Mouse (Mus musculus) embryonic facial prominence, embryonic 14.5 days (tissue): ENCODE results near the gene Tubb5. TPM values are rescaled to one million over a fixed set of nuclear protein-coding genes. Genes with fewer than 3 reads are reported as not detected.
A peak's percentile ranks its signal among the peaks of the same experiment; 100 is the strongest.

Source experiments
- ATAC-seq: fragments of 200-750 bp; cut with Nextera tagmentation; 2 replicates; pipeline ENCODE4 v1.8.0; 2017; ENCODE audit warnings: low read depth, moderate number of reproducible peaks, moderate TSS enrichment
- DNase-seq: peaks from one replicate; pipeline ENCODE4 v3.0.0-alpha.2; 2015; ENCODE audit warnings: low spot score
- H3K27ac ChIP-seq: fragments of 300-500 bp; sonication (generic); replicated peaks from 2 replicates; pipeline ENCODE4 v1.5.1; 2014; ENCODE audit warnings: low read depth, mild to moderate bottlenecking, low read length, moderate library complexity
- H3K27me3 ChIP-seq: fragments of 300-500 bp; sonication (generic); replicated peaks from 2 replicates; pipeline ENCODE4 v1.6.1; 2014; ENCODE audit warnings: low read length; ENCODE audit not compliant: control insufficient read depth, insufficient read depth
- H3K36me3 ChIP-seq: fragments of 300-500 bp; sonication (generic); 2 replicates; pipeline ENCODE4 v1.6.1; 2014; ENCODE audit warnings: low read length, mixed read lengths; ENCODE audit not compliant: control insufficient read depth, insufficient read depth
- H3K4me1 ChIP-seq: fragments of 300-500 bp; sonication (generic); 2 replicates; pipeline ENCODE4 v1.6.1; 2014; ENCODE audit warnings: antibody characterized with exemption, low read length; ENCODE audit not compliant: control insufficient read depth, insufficient read depth
- H3K4me2 ChIP-seq: fragments of 300-500 bp; sonication (generic); 2 replicates; pipeline ENCODE4 v1.6.1; 2014; ENCODE audit warnings: low read depth, mild to moderate bottlenecking, low read length, moderate library complexity, mixed read lengths
- H3K4me3 ChIP-seq: fragments of 300-500 bp; sonication (generic); 2 replicates; pipeline ENCODE4 v1.5.1; 2014; ENCODE audit warnings: low read depth, mild to moderate bottlenecking, low read length
- H3K9ac ChIP-seq: fragments of 300-500 bp; sonication (generic); 2 replicates; pipeline ENCODE4 v1.6.1; 2014; ENCODE audit warnings: low read depth, mild to moderate bottlenecking, low read length, moderate library complexity, mixed read lengths
- H3K9me3 ChIP-seq: fragments of 300-500 bp; sonication (generic); 2 replicates; pipeline ENCODE4 v1.6.1; 2016; ENCODE audit warnings: low read length; ENCODE audit not compliant: control insufficient read depth
- WGBS: fragments of 180-500 bp; shearing (Covaris S2); extraction: QIAGEN DNeasy Blood & Tissue Kit; methylation state at CpG from one replicate; pipeline ENCODE4 v1.1.7; 2014; 5-methylcytosine and 5-hydroxymethylcytosine counted together
- polyA plus RNA-seq: library from polyadenylated mRNA; unstranded; fragments of >200 nt; fragmentation: Nextera tagmentation; extraction: Ambion mirVana; gene quantifications from 2 replicates; pipeline ENCODE4 v1.2.1, GENCODE M21; 2014

The Tubb5 gene
- polyA plus RNA-seq, 1 experiment from 2014 or later: 736 TPM

DNA sequence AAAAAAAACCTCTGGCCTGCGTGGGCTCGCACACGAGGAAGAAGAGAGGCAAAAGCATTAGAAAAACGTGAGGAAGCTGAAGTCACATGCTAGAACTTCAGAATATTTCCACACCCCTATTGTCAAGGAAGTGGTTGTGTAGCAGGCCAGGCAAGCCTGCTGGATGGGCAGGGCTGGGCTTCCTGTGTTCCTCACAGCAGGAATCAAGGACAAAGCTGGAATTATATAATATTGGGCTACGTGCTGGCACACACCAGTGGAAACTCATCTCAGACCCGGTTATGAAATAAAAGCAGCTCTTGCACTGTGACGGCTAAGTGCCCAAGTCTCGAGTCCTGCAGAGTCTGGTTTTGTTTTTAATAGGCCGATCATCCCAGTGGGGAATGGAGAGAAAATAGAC is 30.0 kb downstream of the Tubb5 start:
- Histone ChIP-seq H3K4me2 (no peak overlapping the region), H3K4me1 (peaks cover 15% of the 10 kb centered on the region), H3K9ac (no peak overlapping the region), H3K27ac (peak overlapping the region; percentile 58), H3K36me3 (no peaks in the 10 kb centered on the region), H3K9me3 (no peaks in the 10 kb centered on the region), H3K27me3 (no peaks in the 10 kb centered on the region), H3K4me3 (no peak overlapping the region)
- 47% methylated on average over 9 of the region's 9 CpGs for WGBS
- ATAC-seq (peak; percentile 14; the same call in 1 of the 2 replicates), DNase-seq (peak; percentile 68)

- Histone ChIP-seq H3K27ac (no peak overlapping the region; the same call in 1 of the 2 replicates), H3K9ac (no peak overlapping the region), H3K4me3 (no peak overlapping the region), H3K4me2 (no peak overlapping the region), H3K4me1 (peaks cover 4% of the 10 kb centered on the region), H3K36me3 (no peaks in the 10 kb centered on the region), H3K27me3 (no peaks in the 10 kb centered on the region), H3K9me3 (no peaks in the 10 kb centered on the region)
- 72% methylated on average over 4 of the region's 4 CpGs for WGBS
- DNase-seq (no peak), ATAC-seq (no peak)
These were observed 34.2 kb downstream of the Tubb5 start for GRCm38 (mm10) chr17:35803858-35804399.

DNA sequence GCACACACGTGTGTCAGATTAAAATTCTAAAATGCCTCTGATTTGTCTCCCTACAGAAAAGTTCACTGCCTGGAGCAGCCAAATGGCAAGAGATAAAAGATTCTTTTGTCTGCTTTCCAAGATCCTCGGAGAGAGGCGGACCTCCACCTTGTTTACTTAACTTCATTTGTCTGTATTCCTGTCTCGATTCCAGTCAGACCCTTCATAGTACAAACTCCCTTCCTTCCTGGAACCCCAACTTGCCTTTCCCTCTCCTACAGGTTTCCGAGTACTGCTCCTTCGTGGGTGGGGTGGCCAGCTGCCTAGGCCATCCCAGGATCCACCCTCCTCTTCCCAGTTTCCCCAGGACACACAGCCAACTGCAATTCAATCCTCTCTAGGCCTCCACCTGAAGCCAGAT is 35.1 kb downstream of the Tubb5 start:
- 35% methylated on average over 6 of the region's 6 CpGs for WGBS
- H3K27ac ChIP-seq: peak overlapping the region; percentile 10; the same call in 1 of the 2 replicates
- DNase-seq (peak; percentile 80), ATAC-seq (peak; percentile 62; the same call in 1 of the 2 replicates)
- 0 out of 2 replicates have a peak, but pooled peaks cover 5% of the 10 kb centered on the region for H3K9me3 ChIP-seq
- H3K36me3 ChIP-seq: no peaks in the 10 kb centered on the region
- H3K4me1 ChIP-seq: peaks cover 4% of the 10 kb centered on the region
- H3K4me2 ChIP-seq: no peak overlapping the region
- H3K9ac ChIP-seq: no peak overlapping the region
- no peak overlapping the region for H3K4me3 ChIP-seq
- no peaks in the 10 kb centered on the region for H3K27me3 ChIP-seq

DNA sequence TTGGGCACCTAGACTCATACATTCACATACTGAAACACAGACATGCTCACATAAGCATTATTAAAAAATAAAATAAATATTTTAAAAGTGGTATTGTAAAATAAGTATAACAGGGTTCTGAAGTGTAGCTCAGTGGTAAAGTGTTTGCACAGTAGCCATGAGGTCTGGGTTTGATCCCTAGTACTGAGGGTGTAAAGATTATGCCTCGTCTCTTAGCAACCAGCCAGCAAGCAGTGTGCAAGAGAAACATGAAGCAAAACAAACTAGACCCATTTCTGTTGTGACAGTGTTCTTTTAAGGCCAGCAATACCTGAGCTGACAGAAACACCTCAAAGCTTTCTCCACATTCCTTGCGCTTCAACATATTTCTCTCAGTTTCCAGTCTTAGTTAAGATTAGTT is 37.2 kb downstream of the Tubb5 start:
- 82% methylated on average over 2 of the region's 2 CpGs for WGBS
- H3K27me3 ChIP-seq: no peaks in the 10 kb centered on the region
- DNase-seq (no peak), ATAC-seq (no peak)
- peaks cover 4% of the 10 kb centered on the region for H3K4me1 ChIP-seq
- H3K9me3 ChIP-seq: 0 out of 2 replicates have a peak, but pooled peaks cover 5% of the 10 kb centered on the region
- no peak overlapping the region for H3K9ac ChIP-seq
- no peak overlapping the region for H3K4me2 ChIP-seq
- no peak overlapping the region for H3K4me3 ChIP-seq
- no peaks in the 10 kb centered on the region for H3K36me3 ChIP-seq
- H3K27ac ChIP-seq: no peak overlapping the region

DNA sequence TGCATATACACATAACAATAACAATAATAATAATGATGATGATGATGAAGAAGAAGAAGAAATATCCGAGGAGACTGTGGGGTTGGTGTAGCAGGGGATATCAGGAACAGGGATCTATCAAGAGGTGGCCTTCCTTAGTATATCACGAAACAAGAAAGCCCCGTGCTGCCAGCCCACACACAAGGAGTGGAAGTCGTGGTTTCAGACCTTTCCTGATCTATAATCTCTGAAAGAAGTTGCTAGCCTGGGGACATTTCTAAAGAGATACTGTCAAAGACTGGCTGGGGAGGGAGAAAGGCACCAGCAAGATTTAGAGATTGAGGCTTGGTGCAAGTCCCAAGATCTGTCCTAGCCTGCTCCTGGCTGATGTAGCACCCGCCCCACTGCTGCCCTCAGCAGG is 41.3 kb downstream of the Tubb5 start:
- Histone ChIP-seq H3K9me3 (0 out of 2 replicates have a peak, but pooled peaks cover 5% of the 10 kb centered on the region), H3K27ac (no peak overlapping the region), H3K4me3 (no peak overlapping the region), H3K4me1 (no peaks in the 10 kb centered on the region), H3K27me3 (no peaks in the 10 kb centered on the region), H3K36me3 (no peaks in the 10 kb centered on the region), H3K4me2 (no peak overlapping the region), H3K9ac (no peak overlapping the region)
- ATAC-seq: no peak
- WGBS: 67% methylated on average over 5 of the region's 5 CpGs
- DNase-seq: no peak

DNA sequence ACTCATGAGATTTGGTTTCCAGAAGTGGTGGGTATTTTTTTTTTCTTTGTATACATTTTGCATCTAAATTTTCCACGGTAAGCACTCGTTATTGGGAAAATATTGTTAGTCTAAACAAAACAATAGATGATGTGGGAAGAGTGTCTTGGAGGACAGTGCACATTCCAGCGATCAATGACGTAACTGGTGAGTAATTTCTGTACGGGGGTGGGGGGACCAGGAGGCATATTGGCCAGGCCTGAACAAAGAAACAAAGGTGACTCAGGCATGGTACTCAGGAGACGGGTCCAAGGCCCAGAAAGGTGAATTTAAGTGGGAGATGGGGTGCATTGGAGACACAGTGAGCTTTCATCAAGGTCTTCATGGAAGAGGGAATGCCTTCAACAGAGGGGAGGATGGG is 42.5 kb downstream of the Tubb5 start:
- no peak overlapping the region for H3K9ac ChIP-seq
- 69% methylated on average over 6 of the region's 6 CpGs for WGBS
- no peak overlapping the region for H3K4me3 ChIP-seq
- H3K9me3 ChIP-seq: 0 out of 2 replicates have a peak, but pooled peaks cover 5% of the 10 kb centered on the region
- H3K27me3 ChIP-seq: no peaks in the 10 kb centered on the region
- DNase-seq (no peak), ATAC-seq (no peak)
- H3K27ac ChIP-seq: no peak overlapping the region
- H3K4me1 ChIP-seq: no peaks in the 10 kb centered on the region
- no peaks in the 10 kb centered on the region for H3K36me3 ChIP-seq
- H3K4me2 ChIP-seq: no peak overlapping the region

DNA sequence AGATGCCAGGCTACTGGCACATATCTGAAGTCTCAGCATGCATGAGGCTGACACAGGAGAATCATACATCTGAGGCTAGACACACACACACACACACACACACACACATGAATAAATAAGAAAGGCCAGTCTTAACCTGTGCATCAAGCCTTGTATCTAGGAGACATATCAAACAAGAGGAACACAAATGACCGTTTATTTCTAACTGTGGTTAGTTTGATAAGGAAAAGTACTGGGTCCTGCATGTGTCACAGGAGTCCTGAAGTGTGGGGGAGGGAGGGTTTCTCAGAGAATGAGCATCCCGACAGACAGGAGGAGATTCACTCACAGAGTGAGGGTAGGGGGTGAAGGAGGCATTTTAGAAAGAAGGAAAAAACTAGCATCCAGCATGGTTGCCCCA is 43.0 kb downstream of the Tubb5 start:
- Histone ChIP-seq H3K4me2 (no peak overlapping the region), H3K9me3 (0 out of 2 replicates have a peak, but pooled peaks cover 5% of the 10 kb centered on the region), H3K4me3 (no peak overlapping the region), H3K36me3 (no peaks in the 10 kb centered on the region), H3K9ac (no peak overlapping the region), H3K4me1 (no peaks in the 10 kb centered on the region), H3K27me3 (no peaks in the 10 kb centered on the region), H3K27ac (no peak overlapping the region)
- WGBS: 64% methylated on average over 2 of the region's 2 CpGs
- DNase-seq: no peak
- ATAC-seq: no peak

DNA sequence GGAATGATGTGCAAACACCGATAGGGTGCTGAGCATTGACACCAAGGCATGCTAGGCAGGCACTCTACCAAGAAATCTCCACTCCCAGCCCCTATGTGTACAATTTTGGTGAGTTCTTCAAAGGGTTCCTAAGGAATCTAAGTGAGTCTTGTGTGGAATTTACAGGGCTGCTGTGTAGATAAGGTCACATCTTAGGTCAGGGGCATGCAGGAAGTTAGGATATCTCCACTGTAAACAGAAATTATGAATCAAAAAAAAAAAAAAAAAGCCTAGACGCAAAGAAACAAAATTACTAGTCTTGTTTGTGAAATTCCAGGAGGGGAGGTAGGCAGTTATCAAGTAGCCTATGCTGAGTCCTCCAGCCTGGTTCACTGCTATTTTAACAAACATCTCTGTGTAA is 45.3 kb downstream of the Tubb5 start:
- H3K27me3 ChIP-seq: no peaks in the 10 kb centered on the region
- H3K9ac ChIP-seq: no peak overlapping the region
- no peak overlapping the region for H3K27ac ChIP-seq
- no peaks in the 10 kb centered on the region for H3K9me3 ChIP-seq
- 81% methylated on average over 2 of the region's 2 CpGs for WGBS
- DNase-seq (no peak), ATAC-seq (no peak)
- no peak overlapping the region for H3K4me3 ChIP-seq
- no peaks in the 10 kb centered on the region for H3K4me1 ChIP-seq
- H3K4me2 ChIP-seq: no peak overlapping the region
- no peaks in the 10 kb centered on the region for H3K36me3 ChIP-seq

GRCm38 (mm10) chr17:35790933-35791332 is 47.2 kb downstream of the Tubb5 start:
- H3K27me3 ChIP-seq: no peaks in the 10 kb centered on the region
- no peaks in the 10 kb centered on the region for H3K36me3 ChIP-seq
- ATAC-seq: no peak
- H3K27ac ChIP-seq: no peak overlapping the region
- 88% methylated on average over 4 of the region's 4 CpGs for WGBS
- no peak overlapping the region for H3K4me2 ChIP-seq
- no peaks in the 10 kb centered on the region for H3K4me1 ChIP-seq
- DNase-seq: no peak
- H3K4me3 ChIP-seq: no peak overlapping the region
- H3K9ac ChIP-seq: no peak overlapping the region
- H3K9me3 ChIP-seq: no peaks in the 10 kb centered on the region
